Mouse (Mus musculus) myocyte (in vitro differentiated cells): ENCODE data around the gene Ifnl2. TPM values are rescaled to one million over a fixed set of nuclear protein-coding genes. Genes with fewer than 3 reads are reported as not detected.
"Not testable (repeated sequence)": the region's sequence is repeated elsewhere in the genome, so short reads cannot be mapped to it uniquely, and the experiment has no call there.

Source experiments
- H3K27me3 ChIP-seq: one replicate; pipeline ENCODE4 v1.6.1; 2011; ENCODE audit not compliant: control insufficient read depth, insufficient read depth, insufficient read length
- H3K36me3 ChIP-seq: one replicate; pipeline ENCODE4 v1.6.1; 2011; ENCODE audit not compliant: control insufficient read depth, insufficient read depth
- H3K4me2 ChIP-seq: one replicate; pipeline ENCODE4 v1.6.1; 2011; ENCODE audit warnings: low read depth, control low read depth
- H3K4me3 ChIP-seq: one replicate; pipeline ENCODE4 v1.5.1; 2011; ENCODE audit warnings: mild to moderate bottlenecking, control low read depth, moderate library complexity
- H3K79me2 ChIP-seq: one replicate; pipeline ENCODE4 v1.6.1; 2011; ENCODE audit not compliant: control insufficient read depth, insufficient read depth
- H3ac ChIP-seq: one replicate; pipeline ENCODE4 v1.6.1; 2011; ENCODE audit not compliant: control insufficient read depth, insufficient read length
- CEBPB ChIP-seq: IDR thresholded peaks from 2 replicates; pipeline ENCODE4 v1.6.1; 2011; ENCODE audit warnings: mild to moderate bottlenecking, moderate library complexity; ENCODE audit not compliant: poor library complexity, insufficient read depth, severe bottlenecking
- E2F4 ChIP-seq: IDR thresholded peaks from one replicate; pipeline ENCODE4 v1.6.1; 2011; ENCODE audit warnings: mild to moderate bottlenecking, control low read depth, moderate library complexity; ENCODE audit not compliant: insufficient read depth
- MAX ChIP-seq: IDR thresholded peaks from one replicate; pipeline ENCODE4 v1.6.1; 2011; ENCODE audit warnings: low read depth, mild to moderate bottlenecking, control low read depth
- MYOD1 ChIP-seq, 3 experiments: IDR thresholded peaks; one replicate each; pipeline ENCODE4 v1.6.1; 2011; ENCODE audit warnings: control low read depth in 2 of 3, low read depth in 2 of 3, mild to moderate bottlenecking in 2 of 3, moderate library complexity in 1 of 3; ENCODE audit not compliant: insufficient read length in 2 of 3, control insufficient read depth in 1 of 3
- MYOG ChIP-seq, 3 experiments: IDR thresholded peaks; one replicate each; pipeline ENCODE4 v1.6.1; 2011; ENCODE audit warnings: control low read depth in 2 of 3, low read depth in 2 of 3, mild to moderate bottlenecking in 2 of 3; ENCODE audit not compliant: insufficient read length in 2 of 3, control insufficient read depth in 1 of 3, insufficient read depth in 1 of 3
- POLR2A ChIP-seq: IDR thresholded peaks from one replicate; pipeline ENCODE4 v1.6.1; 2011; ENCODE audit warnings: low read depth, mild to moderate bottlenecking, control low read depth, moderate library complexity; ENCODE audit not compliant: insufficient read length
- POLR2AphosphoS2 ChIP-seq: IDR thresholded peaks from one replicate; pipeline ENCODE4 v1.6.1; 2011; ENCODE audit warnings: low read depth, control low read depth; ENCODE audit not compliant: insufficient read length
- REST ChIP-seq: IDR thresholded peaks from one replicate; pipeline ENCODE4 v1.6.1; 2011; ENCODE audit warnings: mild to moderate bottlenecking, control low read depth, moderate library complexity; ENCODE audit not compliant: insufficient read depth, insufficient read length
- SRF ChIP-seq: IDR thresholded peaks from one replicate; pipeline ENCODE4 v1.6.1; 2011; ENCODE audit warnings: low read depth; ENCODE audit not compliant: control insufficient read depth, insufficient read length
- TCF12 ChIP-seq: IDR thresholded peaks from one replicate; pipeline ENCODE4 v1.6.1; 2011; ENCODE audit warnings: mild to moderate bottlenecking, control low read depth; ENCODE audit not compliant: poor library complexity, insufficient read depth, severe bottlenecking
- TCF3 ChIP-seq: IDR thresholded peaks from one replicate; pipeline ENCODE4 v1.6.1; 2011; ENCODE audit warnings: low read depth, control low read depth; ENCODE audit not compliant: insufficient read length
- USF1 ChIP-seq: IDR thresholded peaks from one replicate; pipeline ENCODE4 v1.6.1; 2011; ENCODE audit warnings: low read depth, mild to moderate bottlenecking, control low read depth, moderate library complexity
- polyA plus RNA-seq: library from polyadenylated mRNA; unstranded; fragments of >200 nt; fragmentation: generic; extraction: Trizol; gene quantifications from one replicate; pipeline ENCODE4 v1.2.1, GENCODE M21; 2012; ENCODE audit warnings: missing spikeins

The Ifnl2 gene
- polyA plus RNA-seq, 1 experiment = not detected

GRCm38 (mm10) chr7:28545891-28546210 lies 35.6 kb upstream of the Ifnl2 start:
- H3K36me3 ChIP-seq = no peaks in the 10 kb centered on the region
- H3K4me2 ChIP-seq = no peak overlapping the region
- H3ac ChIP-seq = no peak overlapping the region
- no peaks in the 10 kb centered on the region for H3K79me2 ChIP-seq
- peaks cover 38% of the 10 kb centered on the region for H3K27me3 ChIP-seq
- TF ChIP-seq E2F4 (no peak), REST (no peak), MAX (no peak), MYOD1 (IDR thresholded peaks at IDR 0.05; ENCODE audit: control insufficient read depth in 1 of 3, insufficient read length in 2 of 3, low read depth in 2 of 3) (no peak), POLR2AphosphoS2 (no peak), CEBPB (no peak), USF1 (no peak), MYOG (IDR thresholded peaks at IDR 0.05; ENCODE audit: control insufficient read depth in 1 of 3, insufficient read depth in 1 of 3, insufficient read length in 2 of 3, low read depth in 2 of 3) (no peak), TCF3 (no peak), POLR2A (no peak), TCF12 (no peak), SRF (no peak)
- H3K4me3 ChIP-seq = no peak overlapping the region

GRCm38 (mm10) chr7:28545048-28545890 lies 35.0 kb upstream of the Ifnl2 start:
- H3K79me2 ChIP-seq = no peaks in the 10 kb centered on the region
- H3K36me3 ChIP-seq = no peaks in the 10 kb centered on the region
- no peak overlapping the region for H3K4me3 ChIP-seq
- H3ac ChIP-seq = no peak overlapping the region
- peaks cover 38% of the 10 kb centered on the region for H3K27me3 ChIP-seq
- no peak overlapping the region for H3K4me2 ChIP-seq
- no peak for TF ChIP-seq REST
- TF ChIP-seq TCF12 = no peak
- no peak for TF ChIP-seq POLR2AphosphoS2
- TF ChIP-seq CEBPB = no peak
- no peak for TF ChIP-seq MYOG (IDR thresholded peaks at IDR 0.05; ENCODE audit: control insufficient read depth in 1 of 3, insufficient read depth in 1 of 3, insufficient read length in 2 of 3, low read depth in 2 of 3)
- no peak for TF ChIP-seq MYOD1 (IDR thresholded peaks at IDR 0.05; ENCODE audit: control insufficient read depth in 1 of 3, insufficient read length in 2 of 3, low read depth in 2 of 3)
- no peak for TF ChIP-seq TCF3
- TF ChIP-seq POLR2A = no peak
- no peak for TF ChIP-seq SRF
- no peak for TF ChIP-seq USF1
- no peak for TF ChIP-seq MAX
- no peak for TF ChIP-seq E2F4

- Histone ChIP-seq H3K36me3 (no peaks in the 10 kb centered on the region), H3K27me3 (peaks cover 38% of the 10 kb centered on the region), H3K79me2 (no peaks in the 10 kb centered on the region), H3K4me2 (no peak overlapping the region), H3ac (no peak overlapping the region), H3K4me3 (no peak overlapping the region)
- no peak for TF ChIP-seq MYOG (IDR thresholded peaks at IDR 0.05; ENCODE audit: control insufficient read depth in 1 of 3, insufficient read depth in 1 of 3, insufficient read length in 2 of 3, low read depth in 2 of 3)
- TF ChIP-seq CEBPB = no peak
- no peak for TF ChIP-seq POLR2AphosphoS2
- TF ChIP-seq TCF3 = no peak
- no peak for TF ChIP-seq POLR2A
- no peak for TF ChIP-seq SRF
- TF ChIP-seq TCF12 = no peak
- no peak for TF ChIP-seq E2F4
- no peak for TF ChIP-seq REST
- no peak for TF ChIP-seq MAX
These were observed 33.9 kb upstream of the Ifnl2 start for GRCm38 (mm10) chr7:28544051-28544601.

GRCm38 (mm10) chr7:28540526-28540925 lies 30.3 kb upstream of the Ifnl2 start, which contains the start of gene Sycn:
Gene Sycn (plus strand): TSS chr7:28540885.
- no peaks in the 10 kb centered on the region for H3K79me2 ChIP-seq
- no peak within 1 kb of the TSS for H3ac ChIP-seq
- H3K4me3 ChIP-seq = no peak within 1 kb of the TSS
- H3K36me3 ChIP-seq = no peaks in the 10 kb centered on the region
- no peak for TF ChIP-seq POLR2AphosphoS2
- no peak for TF ChIP-seq E2F4
- TF ChIP-seq MYOG (IDR thresholded peaks at IDR 0.05; ENCODE audit: control insufficient read depth in 1 of 3, insufficient read depth in 1 of 3, insufficient read length in 2 of 3, low read depth in 2 of 3) = no peak
- no peak for TF ChIP-seq MAX
- no peak for TF ChIP-seq TCF12
- no peak for TF ChIP-seq POLR2A
- no peak for TF ChIP-seq USF1
- no peak for TF ChIP-seq CEBPB
- no peak for TF ChIP-seq SRF
- TF ChIP-seq MYOD1 (IDR thresholded peaks at IDR 0.05; ENCODE audit: control insufficient read depth in 1 of 3, insufficient read length in 2 of 3, low read depth in 2 of 3) = no peak
- no peak for TF ChIP-seq TCF3
- TF ChIP-seq REST = no peak
- H3K4me2 ChIP-seq = no peak within 1 kb of the TSS
- H3K27me3 ChIP-seq = peaks cover 25% of the 10 kb centered on the region

GRCm38 (mm10) chr7:28538886-28539285 lies 28.6 kb upstream of the Ifnl2 start:
- not testable (repeated sequence) for H3K36me3 ChIP-seq, H3K4me3 ChIP-seq, H3K4me2 ChIP-seq, H3ac ChIP-seq, H3K79me2 ChIP-seq, H3K27me3 ChIP-seq
